Mouse (Mus musculus): ENCODE data around the gene Nrarp.

The Nrarp gene

GRCm38 (mm10) chr2:25197191-25197590 lies 16.6 kb downstream of the Nrarp start:
- peak; percentile 24 for DNase-seq

GRCm38 (mm10) chr2:25197946-25198345 lies 17.4 kb downstream of the Nrarp start:
- DNase-seq: no peak

- no peak for DNase-seq
Observed at GRCm38 (mm10) chr2:25200631-25201030, 20.1 kb downstream of the Nrarp start.

- peak; percentile 19 for DNase-seq
Observed at GRCm38 (mm10) chr2:25203631-25204214, 23.2 kb downstream of the Nrarp start.

GRCm38 (mm10) chr2:25207593-25207992 lies 27.0 kb downstream of the Nrarp start:
- no peak for DNase-seq

GRCm38 (mm10) chr2:25210686-25211085 lies 30.1 kb downstream of the Nrarp start:
- DNase-seq: no peak

GRCm38 (mm10) chr2:25211121-25211670 lies 30.6 kb downstream of the Nrarp start, which contains the start of gene Nelfb:
TSS of gene Nelfb (minus strand) at chr2:25211489.
- DNase-seq: peak; percentile 92

- no peak for DNase-seq
Observed at GRCm38 (mm10) chr2:25213266-25213865, 32.8 kb downstream of the Nrarp start.

- no peak for DNase-seq
Observed at GRCm38 (mm10) chr2:25214444-25214843, 33.9 kb downstream of the Nrarp start, which contains the start of gene Stpg3. TSS of gene Stpg3 (minus strand) at chr2:25214637.

- no peak for DNase-seq
Observed at GRCm38 (mm10) chr2:25217666-25218065, 37.1 kb downstream of the Nrarp start.

- no peak for DNase-seq
Observed at GRCm38 (mm10) chr2:25218445-25218844, 37.9 kb downstream of the Nrarp start, which contains the start of gene Fam166a. TSS of gene Fam166a (plus strand) at chr2:25218745.

- no peak for DNase-seq
Observed at GRCm38 (mm10) chr2:25221331-25221772, 40.8 kb downstream of the Nrarp start.

GRCm38 (mm10) chr2:25223681-25224491 lies 43.3 kb downstream of the Nrarp start:
- DNase-seq: peak; percentile 87

- DNase-seq: no peak
Observed at GRCm38 (mm10) chr2:25224492-25224765, 43.9 kb downstream of the Nrarp start, which contains the start of gene Tubb4b. TSS of gene Tubb4b (minus strand) at chr2:25224702.

- peak; percentile 96 for DNase-seq
Observed at GRCm38 (mm10) chr2:25224766-25225752, 44.5 kb downstream of the Nrarp start.

GRCm38 (mm10) chr2:25225811-25226379 lies 45.3 kb downstream of the Nrarp start:
- no peak for DNase-seq

GRCm38 (mm10) chr2:25226864-25227263 lies 46.3 kb downstream of the Nrarp start:
- no peak for DNase-seq

- no peak for DNase-seq
Observed at GRCm38 (mm10) chr2:25227406-25227805, 46.8 kb downstream of the Nrarp start.

- peak; percentile 91 for DNase-seq
Observed at GRCm38 (mm10) chr2:25228431-25228889, 47.9 kb downstream of the Nrarp start.

GRCm38 (mm10) chr2:25228995-25229530 lies 48.5 kb downstream of the Nrarp start:
- no peak for DNase-seq

- DNase-seq: no peak
Observed at GRCm38 (mm10) chr2:25229582-25229981, 49.0 kb downstream of the Nrarp start.

Data from lung, postnatal 14 days (tissue).